Mouse (Mus musculus) embryonic fibroblast, embryonic 13.5 days (primary cell): ENCODE measurements around the gene Gan.

Experiments
- CTCF ChIP-seq: IDR thresholded peaks from 2 replicates; pipeline ENCODE4 v1.5.1; 2011; ENCODE audit warnings: mild to moderate bottlenecking, control low read depth, low read length, moderate library complexity, borderline replicate concordance; ENCODE audit not compliant: insufficient read depth
- POLR2A ChIP-seq: IDR thresholded peaks from 2 replicates; pipeline ENCODE4 v1.6.1; 2011; ENCODE audit warnings: low read depth, mild to moderate bottlenecking, control low read depth, low read length, moderate library complexity

- TF ChIP-seq CTCF = no peak
- no peak for TF ChIP-seq POLR2A
Measured at GRCm38 (mm10) chr8:117173690-117174089, 15.8 kb downstream of the Gan start.
